Mouse (Mus musculus) spleen, postnatal 4 days (tissue): ENCODE results near the gene Osbpl3.
A peak's percentile ranks its signal among the peaks of the same experiment; 100 is the strongest.

Experiments used
- DNase-seq, 2 experiments: peaks; one replicate each; pipeline ENCODE4 v3.0.0; 2022; ENCODE audit warnings: low spot score in 2 of 2

Osbpl3 gene

DNA sequence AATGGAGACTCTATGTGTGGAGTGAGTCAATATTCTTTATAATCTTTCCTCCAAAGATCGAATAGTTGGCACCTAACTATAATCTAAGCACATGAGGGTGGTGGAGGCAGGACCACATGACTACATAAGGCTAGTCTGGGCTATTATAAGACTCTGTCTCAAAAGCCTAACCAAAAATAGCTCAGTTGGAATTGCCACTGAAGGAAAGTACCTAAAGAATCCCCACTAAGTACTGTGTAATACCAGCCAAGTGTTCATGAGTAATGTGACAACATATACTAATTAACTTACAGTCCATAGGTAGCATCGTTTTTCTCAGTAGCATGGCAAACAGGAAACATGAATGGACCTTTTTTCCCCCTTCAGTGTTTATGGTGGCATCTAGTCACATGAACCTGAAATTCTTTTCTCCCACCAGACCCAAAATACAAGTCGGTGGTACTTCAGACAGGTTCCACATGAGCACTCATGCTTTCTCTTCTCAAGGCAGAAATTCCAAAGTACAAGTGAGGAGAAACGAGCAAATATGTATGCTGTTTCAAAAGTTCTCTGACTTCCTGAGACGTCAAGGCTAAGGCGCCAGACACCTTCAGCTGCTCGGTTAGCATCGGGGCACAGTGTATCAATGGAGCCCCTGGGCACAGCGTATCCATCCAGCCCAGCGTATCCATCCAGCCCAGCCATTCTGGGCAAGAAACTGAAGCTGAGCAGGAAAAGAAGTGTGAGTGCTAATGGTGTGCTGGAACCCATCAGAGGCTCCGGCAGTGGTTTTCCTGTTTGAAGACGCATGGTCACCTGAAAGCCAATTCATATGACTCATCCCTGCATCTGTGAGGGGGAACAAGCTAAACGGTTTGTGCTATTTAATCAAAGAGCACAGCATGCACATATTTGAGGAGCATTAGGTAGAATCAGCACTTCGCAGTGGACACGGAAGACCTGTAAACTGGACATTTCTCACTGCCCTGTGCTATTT is 120.9 kb downstream of the Osbpl3 start:
- no peak for DNase-seq

DNA sequence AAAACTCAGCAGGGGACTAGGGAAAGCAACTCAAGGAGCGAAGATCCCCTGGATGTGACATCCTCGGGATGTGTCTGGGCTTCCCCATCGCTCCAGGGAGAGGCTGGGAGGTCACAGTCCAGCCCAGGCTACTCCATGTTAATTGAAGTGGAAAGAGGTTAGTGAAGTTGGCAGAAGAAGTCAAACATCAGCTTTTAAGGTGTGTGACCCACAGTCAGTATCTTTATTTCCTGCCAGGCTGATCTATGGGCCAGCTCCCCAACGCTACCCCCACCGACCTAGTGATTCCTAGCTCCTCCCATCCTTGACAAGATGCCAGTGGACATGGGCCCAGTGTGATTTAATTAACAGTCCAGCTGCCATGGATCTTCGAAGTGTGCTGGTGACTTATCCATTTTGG is 122.7 kb downstream of the Osbpl3 start:
- no peak for DNase-seq

DNA sequence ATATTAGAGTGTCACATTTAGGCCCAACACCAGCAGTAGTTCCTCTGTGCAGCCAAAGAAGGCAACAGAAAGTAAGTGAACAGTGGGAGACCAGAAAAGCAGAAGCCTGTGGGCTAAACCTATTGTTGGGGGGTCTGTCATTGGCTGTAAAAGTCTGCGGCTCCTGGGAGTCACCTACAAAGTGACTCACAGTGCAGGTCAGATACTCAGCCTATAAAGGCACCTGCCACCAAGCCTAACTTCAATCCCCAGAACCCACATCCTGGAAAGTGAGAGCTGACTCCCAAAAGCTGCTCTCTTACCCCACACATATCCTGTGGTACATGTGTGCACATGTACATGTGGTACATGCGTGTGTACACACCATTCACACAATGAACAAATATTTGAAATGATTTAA is 124.5 kb downstream of the Osbpl3 start:
- DNase-seq, result no peak

DNA sequence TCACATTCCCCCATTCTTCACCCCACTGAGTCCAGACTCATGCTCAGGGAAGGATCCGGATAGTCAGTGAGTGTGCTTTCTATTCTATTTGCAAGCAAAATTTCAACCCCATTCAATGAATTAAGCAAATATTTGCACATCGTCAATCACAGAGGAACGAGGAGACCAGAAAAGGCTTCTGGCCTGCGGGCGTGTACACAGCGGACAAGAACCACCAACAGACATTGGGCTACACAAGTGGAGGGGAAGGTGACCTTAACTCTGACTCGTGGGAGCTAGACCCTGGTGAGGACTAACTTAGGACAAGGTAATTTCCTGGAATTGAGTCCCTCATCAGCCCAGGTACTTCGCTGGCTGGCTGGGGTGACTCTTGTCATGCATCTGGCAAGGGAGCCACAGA is 126.6 kb downstream of the Osbpl3 start:
- no peak for DNase-seq

DNA sequence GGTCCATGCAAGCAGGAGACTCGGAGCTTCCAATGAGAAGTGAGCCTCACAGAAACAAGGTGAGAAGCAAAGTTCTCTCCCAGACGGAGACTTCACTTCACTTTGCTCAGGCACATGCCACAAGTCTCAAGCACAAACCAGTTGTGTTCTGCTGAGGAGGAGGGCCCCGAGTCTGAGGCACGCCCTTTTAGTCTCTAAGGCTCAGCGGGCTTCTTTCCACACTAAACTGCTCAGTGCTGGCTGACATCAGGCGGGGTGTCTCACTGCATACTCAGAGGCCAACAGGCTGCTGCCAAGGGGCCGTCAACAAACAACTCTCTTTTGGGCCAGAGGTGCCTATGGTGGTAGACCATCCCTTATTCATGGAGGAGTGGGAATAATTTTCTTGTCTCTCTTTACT is 127.1 kb downstream of the Osbpl3 start:
- DNase-seq, result no peak

DNA sequence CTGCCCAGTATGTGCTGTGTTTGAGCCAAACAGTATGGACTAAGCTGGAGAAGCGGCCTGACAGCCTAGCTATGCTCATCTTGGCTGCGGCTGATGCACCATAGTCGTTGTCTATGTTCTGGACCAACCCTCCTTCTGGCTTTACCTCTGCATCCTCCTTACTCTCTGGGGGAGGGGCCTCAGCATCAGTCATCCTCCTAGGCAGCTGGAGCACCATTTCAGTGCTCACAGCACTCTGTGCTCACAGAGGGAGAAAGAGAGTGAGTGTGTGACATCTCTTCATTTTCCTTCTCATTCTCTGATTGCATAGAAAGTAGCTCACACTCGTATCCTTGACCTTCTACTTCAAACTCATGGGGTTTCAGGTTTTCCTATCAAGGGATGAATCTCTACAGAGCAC is 129.8 kb downstream of the Osbpl3 start:
- no peak for DNase-seq

DNA sequence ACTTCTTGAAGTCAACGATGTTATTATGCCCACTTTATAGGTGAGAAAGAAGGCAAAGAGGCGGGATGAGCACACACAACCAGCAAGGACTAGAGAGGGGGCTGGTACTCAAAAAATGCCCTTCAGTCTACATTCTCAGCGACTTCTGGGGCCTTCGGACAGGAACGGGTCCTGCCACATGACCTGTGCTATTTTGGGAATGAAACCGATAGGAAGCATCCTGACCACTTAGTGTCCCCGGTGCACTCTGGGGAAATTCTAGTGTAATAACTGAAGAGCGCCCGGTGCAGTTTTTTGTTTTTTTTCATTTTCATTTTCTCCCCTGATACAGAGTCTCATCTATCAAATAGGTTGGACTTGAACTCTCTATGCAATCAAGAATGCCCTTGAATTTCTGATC is 130.5 kb downstream of the Osbpl3 start:
- no peak for DNase-seq

DNA sequence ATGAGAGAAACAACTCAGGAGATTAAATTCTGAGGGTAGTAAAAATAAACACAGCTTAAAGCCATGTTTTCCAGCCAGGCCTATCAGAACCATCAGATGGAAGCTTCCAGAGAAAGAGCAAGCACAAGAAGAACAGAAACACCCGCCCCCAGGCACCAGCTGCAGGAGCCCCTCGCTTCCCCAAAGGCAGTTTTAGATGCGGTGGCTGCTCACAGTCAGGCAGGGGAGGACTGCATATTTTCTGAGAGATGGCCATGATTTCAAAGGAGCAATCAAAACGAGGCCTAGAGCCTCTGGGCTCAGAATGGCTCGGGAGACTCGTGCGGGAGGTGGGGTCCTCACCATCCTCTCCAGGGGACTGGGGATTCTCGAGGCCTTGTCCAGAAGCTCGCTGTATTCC is 133.4 kb downstream of the Osbpl3 start:
- DNase-seq, result no peak

DNA sequence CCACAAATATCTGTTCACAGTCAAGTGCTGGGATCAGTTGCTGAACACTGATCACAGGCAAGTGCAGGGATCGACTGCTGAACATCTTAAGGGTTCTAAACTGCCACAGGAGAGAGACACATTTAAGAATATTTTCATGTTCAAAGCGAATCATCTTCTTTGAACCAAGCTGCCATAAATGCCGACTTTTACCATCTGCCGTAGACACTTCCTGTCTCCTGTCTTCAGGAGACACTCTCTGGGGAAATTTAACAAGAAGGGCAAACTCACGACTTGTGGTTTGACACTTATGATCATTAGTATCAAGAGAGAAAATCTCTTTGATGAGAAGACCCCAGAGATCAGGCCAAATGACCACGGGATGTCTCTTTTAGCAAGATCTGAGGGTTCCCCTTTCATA is 134.3 kb downstream of the Osbpl3 start:
- no peak for DNase-seq

DNA sequence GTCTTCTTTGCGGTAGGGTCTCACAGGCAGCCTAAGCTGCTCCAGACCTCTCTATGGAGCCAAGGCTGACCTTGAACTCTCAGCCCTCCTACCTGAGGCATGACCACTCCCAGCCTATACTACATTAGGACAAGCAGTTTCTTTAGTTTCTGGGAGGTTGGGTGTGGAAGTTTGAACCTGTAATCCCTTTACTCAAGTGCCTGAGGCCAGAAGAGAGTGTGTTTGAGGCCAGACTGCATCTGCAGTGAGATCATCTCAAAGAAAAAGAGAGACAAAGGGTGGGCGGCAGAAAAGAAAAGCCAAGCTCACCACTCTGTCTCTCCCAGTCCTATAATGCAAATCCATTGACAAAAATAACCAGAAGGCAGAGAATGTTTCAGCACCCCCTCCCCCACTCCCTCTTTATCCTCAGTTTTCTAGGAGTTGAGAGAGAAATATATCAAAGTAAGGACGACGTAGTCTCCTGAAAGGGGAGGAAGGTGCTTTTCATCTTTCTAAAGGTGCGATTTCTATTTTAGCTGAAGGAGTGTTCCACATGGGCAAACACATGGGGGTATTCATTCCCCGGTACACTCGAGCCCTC is 137.3 kb downstream of the Osbpl3 start:
- DNase-seq, result no peak

DNA sequence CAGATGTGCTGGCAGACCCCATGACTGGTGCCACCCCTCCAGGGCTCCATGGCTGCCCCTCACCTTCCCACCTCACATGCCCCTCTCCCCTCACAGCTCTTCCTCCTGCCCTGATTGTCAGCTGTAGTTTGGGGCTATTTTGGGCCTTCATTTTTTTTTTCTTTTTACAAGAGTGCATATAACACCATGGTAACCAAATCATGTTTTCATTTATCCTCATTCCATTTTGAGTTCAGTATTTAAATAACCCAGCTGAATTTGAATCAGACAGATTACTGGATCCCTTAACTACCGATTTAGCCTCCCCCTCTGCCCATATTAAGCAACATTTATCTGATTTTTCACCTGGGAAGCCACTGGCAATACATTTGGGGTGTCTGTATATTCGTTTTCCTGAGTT is 137.9 kb downstream of the Osbpl3 start:
- DNase-seq, result no peak

DNA sequence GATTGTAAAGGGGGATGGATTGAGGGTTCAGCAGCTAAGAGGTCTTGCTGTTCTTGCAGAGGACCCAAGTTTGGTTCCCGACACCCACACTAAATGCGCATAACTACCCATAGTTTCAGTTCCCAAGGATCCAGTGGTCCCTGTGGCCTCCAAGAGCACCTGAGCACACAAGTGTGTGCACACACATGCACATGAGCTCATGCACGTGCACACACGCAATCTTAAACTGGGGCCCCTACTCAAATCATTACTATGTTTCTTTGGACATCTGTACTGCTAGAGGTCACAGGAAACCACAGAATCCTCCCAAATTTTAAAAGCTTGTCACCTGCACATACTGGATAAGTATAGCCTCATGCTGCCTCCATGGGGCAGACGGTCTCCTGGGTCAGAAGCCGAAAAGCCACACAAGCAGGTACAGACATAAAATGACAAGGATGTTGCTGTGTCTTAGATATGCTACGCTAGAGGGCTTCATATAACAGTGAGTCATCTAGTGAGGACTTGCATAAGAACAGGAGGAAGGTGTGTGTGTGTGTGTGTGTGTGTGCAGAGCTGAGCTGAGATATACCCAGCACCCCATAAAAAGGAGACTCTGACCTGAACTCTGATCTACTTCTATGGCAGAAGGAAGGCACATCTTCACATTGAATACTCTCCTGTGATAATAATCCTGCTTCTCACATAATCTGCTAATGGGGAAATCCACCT is 139.1 kb downstream of the Osbpl3 start:
- no peak for DNase-seq

DNA sequence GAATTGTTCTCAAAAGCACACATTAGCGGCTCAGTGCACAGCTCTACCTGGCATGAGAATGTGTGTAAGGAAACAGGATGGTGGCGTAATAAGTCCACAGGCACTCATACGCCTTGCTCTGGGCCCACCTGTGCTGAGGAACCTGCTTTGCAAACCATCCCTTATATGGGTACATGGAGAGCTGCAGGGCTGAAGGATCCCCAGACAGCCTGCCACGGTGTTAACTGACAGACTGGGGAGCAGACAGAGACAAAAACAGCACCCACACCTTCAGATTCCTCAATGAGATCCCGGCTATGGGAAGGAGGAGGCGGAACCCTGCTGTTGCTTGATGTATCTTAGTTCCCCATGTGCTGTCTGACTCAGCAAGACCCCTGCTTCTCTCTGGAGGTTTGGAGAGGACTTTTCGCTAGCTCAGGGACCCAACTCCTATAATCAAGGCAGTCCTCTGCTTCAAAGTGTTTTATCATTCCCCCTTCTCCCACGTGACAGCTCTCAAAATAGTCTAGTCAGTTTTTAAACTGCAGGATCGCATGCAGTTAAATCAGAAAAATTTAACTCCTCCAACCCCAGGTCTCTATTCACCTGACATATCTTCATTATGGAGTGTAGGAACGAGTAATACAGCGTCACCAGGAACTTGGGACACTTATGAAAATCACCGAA is 141.5 kb downstream of the Osbpl3 start:
- no peak for DNase-seq

DNA sequence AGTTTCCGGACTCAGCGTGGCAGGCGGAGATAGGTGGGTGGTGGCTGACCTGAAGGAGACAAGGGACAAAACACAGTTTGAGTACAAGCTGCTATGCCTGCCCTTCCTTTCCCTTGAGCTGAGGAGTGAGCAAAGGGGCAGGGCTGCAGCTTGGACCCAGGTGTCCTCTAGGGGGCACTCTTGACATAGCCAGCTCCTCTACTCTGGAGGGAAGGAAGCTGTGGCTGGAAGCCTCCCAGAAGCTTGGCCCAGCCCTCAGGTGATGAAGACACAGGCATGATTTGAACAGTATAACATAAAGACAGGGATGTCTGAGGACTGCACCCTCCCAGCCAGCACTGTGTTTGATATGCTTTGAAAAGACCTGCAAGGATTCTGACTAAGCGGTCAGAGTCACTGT is 143.4 kb downstream of the Osbpl3 start:
- DNase-seq, result peak; percentile 66 to 85

DNA sequence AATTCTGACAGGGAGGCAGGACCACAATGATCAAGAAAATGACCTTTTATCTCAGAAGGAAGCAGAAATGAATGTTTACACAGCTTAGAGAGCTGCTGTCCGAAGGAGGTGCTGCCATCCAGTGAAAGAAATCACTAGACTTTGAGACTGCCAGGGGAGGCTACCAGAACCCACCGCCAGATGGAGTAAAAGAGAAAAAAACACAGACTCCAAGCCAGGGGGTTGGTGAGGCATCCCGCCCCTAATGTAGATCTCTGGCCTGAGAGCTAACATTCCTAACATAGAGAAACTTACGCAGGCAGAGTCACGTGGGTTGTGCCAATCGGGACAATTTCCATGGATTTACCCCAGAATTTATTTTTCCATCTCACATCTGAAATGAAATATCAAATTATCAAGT is 147.0 kb downstream of the Osbpl3 start:
- DNase-seq, result no peak

DNA sequence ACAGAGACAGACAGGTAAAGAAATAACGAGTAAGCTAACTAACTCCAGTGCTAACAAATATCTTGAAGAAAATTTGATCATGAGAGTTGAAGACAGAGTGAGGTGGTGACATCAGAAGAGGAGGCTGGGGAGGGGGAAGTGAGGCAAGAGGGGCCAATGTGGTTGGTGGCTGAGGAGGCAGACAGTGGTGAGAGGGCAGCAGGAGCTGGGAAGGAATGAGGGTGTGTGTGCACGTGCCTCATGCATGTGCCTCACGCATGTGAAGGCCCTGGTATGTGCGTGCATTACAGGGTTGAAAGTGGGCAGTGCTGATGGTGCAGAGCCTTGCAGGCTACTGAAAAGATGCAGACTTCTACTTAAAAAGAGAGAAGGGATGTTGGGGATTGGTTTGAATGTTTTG is 149.4 kb downstream of the Osbpl3 start:
- no peak for DNase-seq

DNA sequence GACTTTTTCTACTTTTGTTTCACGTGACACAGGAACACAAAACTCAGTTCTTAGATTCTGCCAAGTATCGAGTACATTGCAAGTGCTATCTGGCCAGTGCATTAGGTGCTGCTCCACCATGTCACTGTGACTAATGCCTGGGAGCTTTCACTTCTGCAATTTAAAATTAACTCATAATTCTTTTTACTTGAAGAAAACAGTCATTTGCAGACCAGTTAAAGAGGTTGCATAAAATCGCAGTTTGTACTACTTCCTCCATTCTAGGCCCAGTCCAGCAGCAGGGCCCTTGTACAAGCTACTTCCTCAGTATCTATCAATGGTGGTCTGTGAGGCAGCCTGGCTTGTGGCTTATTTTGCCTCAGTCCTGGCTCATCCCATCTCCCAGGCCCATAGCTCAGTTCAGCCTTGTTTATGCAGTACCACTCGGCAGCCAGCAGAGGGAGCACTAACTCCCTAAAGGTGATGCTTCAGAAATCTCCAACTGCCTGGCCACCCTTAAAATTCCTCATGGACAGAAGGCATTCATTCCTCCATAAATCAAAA is 151.0 kb downstream of the Osbpl3 start:
- peak; percentile 66 to 88 for DNase-seq

DNA sequence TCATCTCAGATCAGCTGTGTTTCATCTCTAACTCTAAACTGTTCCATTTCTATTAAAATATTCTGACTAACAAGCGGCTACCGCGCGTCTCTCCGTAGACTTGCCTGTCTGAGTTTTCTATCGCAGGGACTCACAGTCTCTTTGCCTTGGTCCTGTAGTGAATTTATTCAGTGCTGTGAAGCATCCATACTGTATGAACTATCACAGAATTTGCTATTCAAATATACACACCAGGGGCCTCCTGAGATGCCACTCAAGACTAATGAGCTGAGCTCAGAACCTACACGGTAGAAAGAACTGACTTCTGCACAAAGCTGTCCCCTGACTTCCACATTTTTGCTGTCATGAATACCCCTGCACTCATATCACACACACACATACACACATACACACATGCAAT is 154.9 kb downstream of the Osbpl3 start:
- no peak for DNase-seq

DNA sequence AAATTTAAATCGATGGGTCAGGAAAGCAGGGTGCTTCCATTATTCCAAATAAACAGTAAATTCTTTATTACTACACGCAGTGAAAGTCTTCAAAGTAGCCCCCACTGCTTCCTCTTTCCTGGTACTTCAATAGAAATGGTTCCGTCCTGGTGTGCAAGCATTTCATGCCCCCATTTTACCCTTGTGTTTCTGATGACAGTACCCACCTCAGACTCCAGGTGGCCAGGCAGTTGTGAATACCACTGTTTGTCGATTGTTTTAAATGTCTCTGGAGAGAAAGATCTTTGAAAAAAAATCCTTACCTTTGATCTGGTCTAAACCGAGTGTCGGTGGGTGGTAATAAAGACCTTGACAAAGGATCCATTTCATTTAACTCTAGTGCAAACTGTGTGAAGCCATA is 155.4 kb downstream of the Osbpl3 start:
- DNase-seq, result no peak

DNA sequence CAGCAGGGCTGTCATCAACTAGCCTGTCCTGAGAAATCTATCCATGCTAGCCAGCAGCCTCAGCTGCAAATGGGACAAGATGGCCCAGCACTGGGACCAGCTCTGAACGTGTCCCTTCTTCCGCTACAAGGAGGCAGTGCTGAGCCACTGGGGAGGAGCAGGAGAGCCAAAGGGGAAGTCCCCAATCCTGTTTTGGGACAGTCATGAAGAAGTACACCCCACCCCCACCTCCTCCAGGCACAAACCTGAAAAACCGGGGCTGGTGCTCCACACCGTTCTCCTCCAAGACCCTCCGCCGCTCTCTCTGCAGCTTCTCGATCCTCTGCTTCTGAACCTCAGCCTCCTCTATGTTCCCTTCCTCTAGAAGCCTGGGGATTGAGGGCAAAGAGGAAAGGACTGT is 156.9 kb downstream of the Osbpl3 start:
- no peak for DNase-seq

DNA sequence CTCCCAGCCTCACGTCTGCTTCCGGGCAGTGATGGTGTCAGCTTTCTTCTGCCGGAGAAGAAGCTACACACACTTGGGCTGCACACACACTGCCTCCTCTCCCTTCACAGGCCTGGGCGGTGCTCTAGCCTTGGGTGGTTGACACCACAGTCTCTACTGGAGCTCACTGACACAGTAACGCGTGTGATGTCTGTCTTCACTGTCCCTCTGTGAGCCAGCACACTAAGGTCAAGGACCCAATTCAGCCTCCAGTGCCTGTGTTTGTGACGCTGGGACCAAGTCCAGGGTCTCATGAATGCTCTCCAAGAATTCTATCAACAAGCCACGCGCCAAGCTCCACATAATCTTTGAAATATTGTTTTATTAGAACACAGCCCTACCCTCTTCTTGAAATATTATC is 158.3 kb downstream of the Osbpl3 start:
- DNase-seq, result no peak

DNA sequence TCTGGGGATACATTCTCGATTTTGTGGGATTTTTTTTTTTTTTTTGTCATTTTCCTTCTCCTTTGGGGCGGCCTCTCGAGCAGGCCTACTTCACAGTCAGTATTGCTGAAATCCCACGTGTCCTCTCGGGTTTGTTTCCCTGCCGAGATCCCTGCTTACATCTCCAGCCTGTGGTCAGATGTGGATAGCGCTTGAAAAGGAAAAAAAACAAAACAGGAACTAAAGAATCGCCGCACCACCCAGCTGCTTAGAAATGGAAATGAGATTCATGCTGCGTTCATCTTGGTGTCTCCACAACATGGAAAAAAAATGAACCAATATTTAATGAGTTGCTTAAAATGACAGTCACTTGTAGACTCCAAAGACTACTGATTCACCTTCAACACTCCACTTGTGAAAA is 160.9 kb downstream of the Osbpl3 start:
- no peak for DNase-seq
